8 mouse cellular contexts compared by ENCODE assay signal in the genomic region with DNA sequence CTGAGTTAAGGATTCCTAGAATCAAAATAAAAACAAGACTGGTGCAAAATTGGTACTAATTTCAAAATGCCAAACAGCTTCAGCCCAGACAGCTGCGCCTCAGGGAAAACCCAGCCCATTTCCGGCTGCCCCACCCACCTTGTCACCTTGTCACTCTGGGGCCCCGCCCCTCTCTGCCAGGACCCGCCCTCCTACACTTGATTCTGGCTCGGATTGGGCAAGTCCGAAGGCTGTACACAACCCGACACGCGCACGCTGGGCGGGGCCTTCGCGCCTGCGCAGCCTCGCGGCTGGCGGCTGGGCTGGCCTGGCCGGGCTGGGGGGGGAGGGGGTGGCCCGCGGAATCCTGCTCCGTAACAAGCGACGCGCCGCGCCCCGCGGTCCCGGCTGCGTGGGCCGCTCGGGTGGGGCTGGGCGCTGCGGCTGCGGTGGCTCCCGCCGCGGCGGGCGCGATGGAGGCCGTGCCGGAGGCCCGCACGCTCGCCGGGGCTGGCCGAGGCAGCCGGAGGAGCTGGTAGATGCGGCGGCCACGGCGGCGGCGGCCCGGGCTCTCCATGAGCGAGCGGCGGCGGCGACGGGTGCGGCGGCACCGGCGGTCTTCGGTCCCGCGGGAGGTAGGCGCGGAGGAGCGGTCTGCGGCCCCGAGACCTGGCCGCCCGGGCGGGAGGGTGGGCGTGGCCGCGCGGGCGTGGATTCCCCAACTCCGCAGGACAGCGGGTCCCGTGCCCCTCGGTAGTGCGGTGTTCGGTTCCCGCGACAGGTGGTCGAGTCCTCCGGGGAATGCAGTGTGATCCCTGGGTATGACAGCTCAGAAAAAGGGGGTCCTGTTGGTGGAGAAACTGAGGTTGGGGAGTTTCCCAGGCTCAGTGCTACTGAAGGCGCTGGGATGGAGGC. TPM values are rescaled to one million over a fixed set of nuclear protein-coding genes. Genes with fewer than 3 reads are reported as not detected.
DNase-seq lines count a peak whose midpoint lies in the region; ATAC-seq lines count a peak whose summit lies in the region.

A gene (plus strand): TSS at position 329 of the 894 bp plus-strand sequence.

- H3K27me3 ChIP-seq in hindbrain, embryonic 12.5 days: no peaks in the 10 kb centered on the region

- DNase-seq in NIH3T3 (ENCODE audit: low read depth): peak; percentile 96
- DNase-seq in cerebellum, postnatal 10 days: peak; percentile 97 to 98
- peak; percentile 91 to 92 for DNase-seq in frontal cortex, postnatal 10 days (ENCODE audit: low spot score in 2 of 2)
- peak; percentile 88 to 95 for DNase-seq in layer of hippocampus, postnatal 14 days (ENCODE audit: low spot score in 2 of 2)
- peak; percentile 95 for DNase-seq in lung, postnatal 14 days
- peak; percentile 92 for DNase-seq in retina, adult 2 months (ENCODE audit: low read depth, low spot score)
- DNase-seq in thymus, postnatal 36 days: peak; percentile 94 to 96

- 0 out of 2 replicates have a peak, but pooled peaks cover 5% of the 10 kb centered on the region for H3K36me3 ChIP-seq in hindbrain, embryonic 12.5 days

- peak; percentile 100 for ATAC-seq in hindbrain, embryonic 12.5 days (ENCODE audit: low FRiP score)

- peak within 1 kb of the TSS; percentile 91 for H3K4me3 ChIP-seq in hindbrain, embryonic 12.5 days

- no peaks in the 10 kb centered on the region for H3K9me3 ChIP-seq in hindbrain, embryonic 12.5 days (replicated peaks)

- under 1% methylated on average over 58 of the region's 93 CpGs for WGBS in hindbrain, embryonic 12.5 days

- peak within 1 kb of the TSS; percentile 89 for H3K9ac ChIP-seq in hindbrain, embryonic 12.5 days

- peak within 1 kb of the TSS; percentile 80 for H3K4me2 ChIP-seq in hindbrain, embryonic 12.5 days (replicated peaks)

- H3K27ac ChIP-seq in hindbrain, embryonic 12.5 days: peak within 1 kb of the TSS; percentile 79

- H3K4me1 ChIP-seq in hindbrain, embryonic 12.5 days: no peaks in the 10 kb centered on the region

RNA-seq across cellular contexts. Expression of the gene that starts here (rescaled TPM):
- 4.0 and 5.1 TPM in 2 replicates for polyA plus RNA-seq in hindbrain, embryonic 12.5 days (2016; fragmentation: Nextera tagmentation; extraction: Ambion mirVana)
- total RNA-seq in layer of hippocampus, postnatal 14 days (2021): 10 to 100 TPM; 11.7 to 12.3 TPM

Comparison
In these comparisons a context has a peak if more than half of its experiments do, and no peak if none do; other contexts are left out.
1. Peak in every context shown above with its lines: DNase-seq, ATAC-seq, H3K4me3 ChIP-seq and H3K27ac ChIP-seq.